Mouse (Mus musculus) mouse embryonic stem cell (cell line): ENCODE data around the gene Slc22a7.

Experiments
- in situ Hi-C, 2 experiments: fragments of 300-500 bp; cut with MboI; formaldehyde crosslinking; loops; 1 replicate in 1 of 2; 3 replicates in 1 of 2; pipeline ENCODE4 v1.14.3; 2019 to 2020; ENCODE audit warnings: low sequenced_read_pairs in 2 of 2, low pct_unique_long_range_greater_than_20kb in 1 of 2, mixed read lengths in 1 of 2; ENCODE audit not compliant: unreplicated experiment in 1 of 2

The Slc22a7 gene

DNA sequence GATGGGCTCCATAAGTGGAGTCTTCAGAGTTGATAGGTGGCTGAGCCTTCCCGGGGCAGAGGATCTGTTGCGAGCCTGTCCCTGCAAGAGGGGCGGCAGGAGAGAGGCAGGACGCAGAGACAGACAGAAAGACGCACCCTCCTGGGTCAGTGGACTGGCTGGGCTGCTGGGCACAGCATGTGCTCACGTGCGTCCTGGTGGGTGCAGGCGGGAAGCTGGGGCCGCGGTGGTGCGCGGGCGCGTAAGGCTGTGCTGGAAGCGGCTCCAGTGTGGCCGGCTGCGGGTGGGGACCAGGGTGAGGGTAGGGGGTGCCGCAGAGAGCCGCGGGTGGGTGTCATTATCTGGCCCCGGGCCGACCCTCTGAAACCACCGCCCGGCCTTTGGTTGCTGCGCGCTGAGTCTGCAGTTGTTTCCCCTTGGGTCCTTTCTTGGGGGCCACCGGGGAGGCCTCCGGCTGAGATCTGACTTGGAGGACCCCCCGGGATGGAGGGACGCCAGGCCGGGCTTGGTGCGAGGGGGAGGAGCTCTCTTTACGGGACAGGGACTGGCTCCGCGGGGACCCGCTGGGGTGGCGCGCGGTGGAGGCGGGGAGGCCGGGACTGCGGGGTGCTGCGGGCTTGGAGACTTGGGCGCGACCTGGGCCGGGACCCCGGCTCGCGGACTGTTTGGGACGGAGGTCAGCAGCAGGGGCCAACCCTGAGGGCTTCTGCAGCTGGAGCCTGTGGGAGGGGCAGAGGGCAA lies 6.8 kb upstream of the Slc22a7 start:
- in situ Hi-C loops, result no loop called here

DNA sequence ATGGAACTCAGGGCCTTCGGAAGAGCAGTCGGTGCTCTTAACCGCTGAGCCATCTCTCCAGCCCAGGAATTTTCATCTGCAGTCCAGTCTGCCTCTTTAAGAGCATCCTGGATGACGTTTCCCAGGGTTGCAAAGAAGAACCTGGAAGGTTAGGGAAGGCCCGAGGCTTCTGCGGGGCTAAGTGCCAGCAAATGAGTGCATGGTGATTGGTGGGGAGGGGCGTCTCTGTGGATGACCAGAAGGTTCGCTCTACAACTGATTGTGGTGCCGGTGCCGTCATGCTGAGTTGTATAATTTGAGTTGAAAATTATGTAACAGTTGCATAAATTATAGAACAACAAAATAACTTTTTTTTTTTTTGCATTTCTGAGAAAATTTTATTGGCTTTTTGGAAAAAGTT lies 919 bp upstream of the Slc22a7 start:
- in situ Hi-C loops, result no loop called here

DNA sequence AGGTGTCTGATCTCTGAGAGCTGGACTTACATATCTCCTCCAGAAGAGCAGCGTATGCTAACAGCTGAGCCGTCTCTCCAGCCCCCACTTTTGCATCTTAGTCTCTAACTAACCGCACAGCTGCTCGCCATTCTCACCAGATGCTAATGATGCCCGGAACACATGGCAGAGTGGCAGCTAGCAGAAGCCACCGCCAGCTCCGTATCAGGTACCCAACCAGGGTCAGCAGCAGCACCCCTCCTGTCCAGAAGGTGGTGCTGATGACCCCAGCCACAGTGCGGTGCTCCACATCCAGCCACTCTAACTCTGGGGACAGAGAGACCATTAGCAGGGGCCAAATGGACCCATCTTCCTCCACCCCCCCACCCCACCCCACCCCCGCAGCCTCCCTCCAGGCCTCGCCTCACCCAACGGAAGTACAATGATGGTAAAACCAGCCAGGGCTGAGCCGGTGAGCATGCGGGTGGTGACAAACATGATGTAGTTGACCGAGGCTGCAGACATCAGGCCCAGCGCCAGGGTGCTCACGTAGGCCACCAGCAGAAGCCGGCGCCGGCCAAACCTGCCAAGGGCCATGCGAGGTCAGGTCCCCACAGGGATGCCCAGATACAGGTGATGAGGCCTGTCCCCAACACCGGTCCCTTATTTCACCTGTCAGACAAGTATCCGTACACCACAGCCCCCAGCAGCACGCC lies 1.4 kb downstream of the Slc22a7 start:
- in situ Hi-C loops, result no loop called here

DNA sequence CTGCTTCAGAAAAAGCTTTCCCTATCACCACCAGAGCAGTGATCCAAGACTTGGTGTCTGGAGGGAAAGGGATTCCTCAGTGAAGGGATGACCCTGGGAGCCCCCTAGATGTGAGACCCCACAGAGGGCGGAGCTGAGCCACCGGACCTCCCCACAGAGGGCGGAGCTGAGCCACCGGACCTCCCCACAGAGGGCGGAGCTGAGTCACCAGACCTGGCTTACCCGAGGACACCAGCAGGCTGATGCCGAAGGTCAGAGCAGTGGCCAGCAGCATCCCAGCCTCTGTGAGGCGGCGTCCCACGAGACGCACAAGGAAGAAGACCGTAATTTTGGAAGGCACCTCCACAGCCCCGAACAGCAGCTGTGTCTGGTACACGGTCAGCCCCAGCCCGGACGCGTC lies 4.6 kb downstream of the Slc22a7 start:
- in situ Hi-C loops, result no loop called here

DNA sequence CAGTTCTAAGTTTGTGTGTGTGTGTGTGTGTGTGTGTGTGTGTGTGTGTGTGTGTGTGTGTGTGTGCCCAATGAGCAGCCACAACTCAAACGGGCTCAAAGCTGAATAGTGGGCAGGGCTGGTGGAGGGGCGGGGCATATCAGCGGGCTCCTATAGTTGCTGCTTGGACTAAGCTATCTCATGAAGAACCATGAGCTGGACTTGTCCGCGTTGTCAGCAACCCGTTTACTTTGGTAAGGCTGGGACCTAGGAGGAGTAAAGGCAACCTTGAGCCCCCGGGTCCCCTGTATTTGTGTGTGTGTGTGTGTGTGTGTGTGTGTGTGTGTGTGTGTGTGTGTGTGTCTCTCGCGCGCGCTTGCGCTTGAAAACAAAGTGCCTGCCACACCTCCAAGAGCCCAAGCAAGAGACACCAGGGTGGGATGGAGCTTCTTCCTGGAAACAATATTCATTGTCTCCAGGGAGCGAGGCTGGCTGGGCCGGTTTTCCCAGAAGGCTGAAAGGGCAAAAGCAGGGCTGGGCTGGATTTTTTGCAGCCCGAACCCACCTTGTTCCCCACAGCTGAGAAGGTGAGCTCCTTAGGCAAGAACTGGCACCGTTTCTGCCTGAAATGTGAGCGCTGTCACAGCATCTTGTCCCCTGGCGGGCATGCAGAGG lies 9.4 kb downstream of the Slc22a7 start, which contains the start of gene Crip3:
Gene Crip3 (plus strand): TSS at position 166 of the 654 bp plus-strand sequence.
- in situ Hi-C loops, result no loop called here

DNA sequence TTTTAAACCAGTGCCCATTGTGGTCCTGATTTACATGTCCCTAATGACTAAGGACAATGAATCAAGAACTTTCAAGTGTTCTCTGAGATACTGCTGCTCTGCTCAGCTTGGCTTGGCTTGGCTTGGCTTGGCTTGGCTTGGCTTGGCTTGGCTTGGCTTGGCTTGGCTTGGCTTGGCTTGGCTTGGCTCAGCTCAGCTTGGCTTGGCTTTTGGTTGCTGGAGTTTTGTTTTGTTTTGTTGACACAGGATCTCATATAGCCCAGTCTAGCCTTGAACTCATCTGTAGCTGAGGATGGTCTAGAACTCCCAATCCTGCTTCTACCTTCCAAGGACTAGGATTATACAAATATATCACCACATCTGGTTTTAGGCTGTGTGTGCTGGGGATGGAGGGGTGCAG lies 11.8 kb downstream of the Slc22a7 start:
- in situ Hi-C loops, result no loop called here

DNA sequence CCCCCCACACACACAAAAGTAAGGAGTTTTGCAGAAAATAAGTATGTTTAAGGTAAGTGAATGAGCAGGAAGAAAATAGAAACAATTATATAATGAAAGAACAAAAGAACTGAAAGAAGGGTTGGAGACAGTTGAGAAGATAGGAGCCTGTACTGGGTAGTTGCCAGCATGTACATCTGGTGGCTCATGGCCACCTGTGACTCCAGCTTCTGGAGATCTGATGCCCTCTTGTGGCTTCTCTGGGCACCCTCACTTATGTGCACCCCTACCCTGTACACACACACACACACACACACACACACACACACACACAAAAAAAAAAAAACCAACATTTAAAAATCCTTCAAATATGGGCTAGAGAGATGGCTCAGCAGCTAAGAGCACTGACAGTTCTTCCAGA lies 18.5 kb downstream of the Slc22a7 start:
- in situ Hi-C loops, result no loop called here

DNA sequence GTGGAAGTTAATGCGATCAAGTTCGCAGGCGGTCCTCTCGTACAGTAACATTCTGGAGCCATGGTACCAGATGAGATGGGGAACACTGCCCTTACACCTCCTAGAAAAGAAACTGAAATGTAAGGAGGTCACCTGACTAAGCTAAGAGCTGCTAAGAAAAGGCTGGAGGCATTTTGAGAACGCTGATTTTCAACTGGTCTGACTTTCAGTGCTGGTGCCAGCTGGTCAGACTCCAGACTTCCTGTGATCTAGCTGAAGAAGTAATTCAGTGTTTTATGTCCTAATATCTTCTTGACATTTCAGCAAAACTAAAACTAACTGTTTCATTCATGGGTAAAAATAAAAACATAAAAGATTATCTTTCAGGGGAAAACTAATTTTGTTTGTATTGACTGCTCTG lies 19.6 kb downstream of the Slc22a7 start:
- in situ Hi-C loops, result no loop called here

DNA sequence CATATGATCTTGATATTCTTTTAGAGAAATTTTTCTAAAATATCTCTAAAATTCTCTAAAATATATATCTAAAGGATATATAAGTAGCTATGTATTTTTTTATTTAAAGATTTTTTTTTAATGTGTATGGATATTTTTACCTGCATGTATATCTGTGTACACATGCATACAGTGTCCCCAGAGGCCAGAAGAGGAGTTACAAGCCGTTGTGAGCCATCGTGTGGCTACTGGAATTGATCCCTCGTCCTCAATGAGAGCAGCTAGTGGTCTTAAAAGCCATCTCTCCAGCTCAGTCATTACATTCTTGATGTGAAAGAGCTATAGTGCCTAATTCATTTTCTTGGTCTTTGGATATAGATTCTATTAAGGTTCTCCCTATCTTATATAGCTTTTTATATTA lies 29.8 kb downstream of the Slc22a7 start:
- in situ Hi-C loops, result no loop called here

DNA sequence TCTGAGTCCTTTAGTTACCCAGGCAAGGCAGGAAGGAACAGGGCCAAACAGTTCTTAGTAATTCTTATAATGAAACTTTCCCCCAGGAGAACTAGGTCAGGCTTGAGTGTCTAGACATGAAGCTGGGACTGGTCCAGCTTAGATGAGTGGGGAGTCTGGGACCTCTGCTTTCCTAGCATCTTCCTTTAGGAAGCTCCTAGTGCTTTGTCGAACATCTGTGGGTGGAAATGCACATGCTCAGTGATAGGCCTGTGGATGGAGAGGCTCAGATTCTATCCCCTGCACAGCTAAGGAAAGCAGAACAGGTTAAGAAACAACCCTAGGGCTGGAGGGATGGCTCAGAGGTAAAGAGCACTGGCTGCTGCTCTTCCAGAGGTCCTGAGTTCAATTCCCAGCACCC lies 43.6 kb downstream of the Slc22a7 start:
- in situ Hi-C loops, result no loop called here

DNA sequence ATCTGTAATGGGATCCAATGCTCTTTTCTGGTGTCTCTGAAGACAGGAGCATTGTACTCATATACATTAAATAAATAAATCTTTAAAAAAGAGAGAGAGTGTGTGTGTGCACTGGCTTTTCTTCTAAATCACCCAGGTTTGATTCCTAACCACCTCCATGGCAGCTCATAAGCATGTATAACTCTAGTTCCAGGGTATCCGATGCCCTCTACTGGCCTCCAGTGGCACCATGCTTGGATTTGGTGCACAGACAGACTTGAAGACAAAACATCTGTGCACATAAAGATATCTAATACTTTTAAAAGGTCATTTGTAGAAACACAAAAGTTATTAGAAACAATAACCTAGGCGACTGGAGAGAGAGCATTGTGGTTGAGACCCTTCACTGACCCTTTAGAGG lies 45.2 kb downstream of the Slc22a7 start:
- in situ Hi-C loops, result no loop called here

DNA sequence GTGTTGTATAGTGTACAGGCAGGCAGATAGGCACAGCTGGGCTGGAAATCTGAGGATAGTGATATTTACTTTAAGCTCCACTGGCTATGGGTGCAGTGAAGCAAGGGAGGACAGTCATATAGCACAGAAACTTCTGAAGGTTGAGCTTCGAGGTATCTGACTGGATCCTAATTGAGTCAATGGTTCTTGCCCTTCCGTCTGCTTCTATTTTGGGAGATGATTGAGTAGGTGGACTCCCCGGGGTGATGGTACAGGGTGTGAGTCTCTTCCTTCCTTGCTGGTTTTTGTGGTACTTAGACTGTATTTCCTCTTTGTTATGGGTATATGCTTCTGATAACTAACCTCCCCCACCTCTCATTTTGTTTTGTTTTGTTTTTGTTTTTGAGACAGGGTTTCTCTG lies 50.1 kb downstream of the Slc22a7 start:
- in situ Hi-C loops, result no loop called here

DNA sequence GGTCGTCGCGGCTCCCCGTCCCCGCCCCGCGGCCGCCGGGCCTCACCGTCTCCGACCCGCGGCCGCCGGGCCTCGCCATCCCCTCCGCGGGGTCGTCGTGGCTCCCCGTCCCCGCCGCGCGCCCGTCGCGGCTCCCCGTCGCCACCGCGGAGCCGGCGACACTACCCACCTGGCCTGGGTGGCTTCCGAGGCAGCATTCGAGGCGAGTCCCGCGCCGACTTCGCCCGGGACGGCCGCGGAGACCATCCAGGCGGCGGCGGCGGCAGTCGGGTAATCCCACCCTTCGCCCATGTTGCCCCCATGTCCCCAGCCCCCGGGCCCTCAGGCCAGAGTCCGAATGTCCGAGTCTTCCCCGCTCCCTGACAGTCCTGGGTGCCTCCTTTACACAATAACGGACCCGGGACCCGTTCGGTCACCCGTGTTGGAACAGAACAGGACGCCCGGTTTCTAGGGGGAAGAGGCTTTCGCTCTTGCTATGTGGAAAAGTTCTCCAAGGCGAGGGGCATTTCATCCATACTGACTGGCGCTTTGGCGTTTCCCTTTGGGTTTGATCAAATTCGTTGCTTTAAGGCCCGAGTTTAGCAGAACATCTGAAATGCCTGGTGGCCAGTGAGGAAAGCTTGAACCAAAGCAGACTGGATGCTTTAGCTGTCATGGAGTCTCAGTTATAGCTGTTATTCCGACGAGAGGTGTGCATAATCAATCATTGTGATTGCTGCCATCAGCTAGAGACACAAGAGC lies 54.0 kb downstream of the Slc22a7 start:
- in situ Hi-C loops, result no loop called here

DNA sequence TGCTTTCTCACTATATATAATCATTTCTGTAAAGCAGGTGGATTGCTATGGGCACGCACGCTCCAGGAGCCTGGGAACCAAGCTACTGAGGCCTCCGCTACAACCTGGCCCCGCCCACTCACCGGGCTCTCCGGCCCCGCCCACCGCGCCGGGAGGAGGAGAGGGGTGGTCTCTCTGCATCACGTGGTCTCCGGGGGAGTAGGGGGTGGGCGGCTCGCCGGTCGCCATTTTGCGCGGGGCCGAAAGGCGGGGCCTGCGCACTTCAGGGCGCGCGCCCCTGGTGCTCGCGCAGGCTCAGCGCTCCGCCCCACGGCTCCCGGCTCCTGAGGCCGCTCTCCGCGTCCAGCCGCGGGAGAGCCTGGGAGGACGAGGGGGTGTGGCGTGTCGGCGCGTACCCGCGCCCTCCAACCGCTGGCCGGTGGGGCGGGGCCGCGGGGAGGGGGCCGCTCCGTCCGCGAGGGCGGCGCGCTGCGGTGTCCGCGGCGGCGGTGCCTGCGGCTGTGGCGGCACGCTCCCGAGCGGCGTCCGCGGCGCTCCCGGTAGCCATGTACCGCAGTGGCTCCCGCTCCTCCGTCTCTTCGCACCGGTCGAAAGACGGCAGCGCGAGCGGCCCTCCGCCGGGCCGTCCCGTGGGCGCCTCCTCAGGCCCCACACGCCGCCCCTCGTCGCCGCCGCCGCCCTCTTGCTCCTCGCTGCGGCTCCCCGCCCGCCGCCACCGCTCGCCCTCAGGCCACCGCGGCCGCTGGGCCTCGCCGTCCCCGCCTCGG lies 54.8 kb downstream of the Slc22a7 start, which contains the start of gene Zfp318:
Gene Zfp318 (plus strand): TSS at position 438 of the 767 bp plus-strand sequence.
- in situ Hi-C loops, result no loop called here
